Mouse (Mus musculus) G1E (cell line): ENCODE measurements around the gene Cd151.

Experiments
- CTCF ChIP-seq: IDR thresholded peaks from 2 replicates; pipeline ENCODE4 v1.5.1; 2012; ENCODE audit warnings: low read depth, low read length, inconsistent platforms, mixed read lengths
- TAL1 ChIP-seq: conservative IDR thresholded peaks from 2 replicates; pipeline ENCODE4 v1.6.1; 2012; ENCODE audit warnings: low read depth, low read length, inconsistent platforms, mixed read lengths

GRCm38 (mm10) chr7:141495940-141496339 lies 28.7 kb downstream of the Cd151 start:
- TF ChIP-seq CTCF (no peak), TAL1 (no peak)
